Mouse (Mus musculus): ENCODE results near the gene 4933415A04Rik.

GRCm38 (mm10) chr11:43626300-43626926, 39.6 kb downstream of the 4933415A04Rik start:
- TF ChIP-seq CTCF (IDR thresholded peaks at IDR 0.05; ENCODE audit: low read depth, low read length) = no peak
- no peak for TF ChIP-seq POLR2A (IDR thresholded peaks at IDR 0.05; ENCODE audit: borderline replicate concordance, low read depth, low read length)

All from bone marrow macrophage, adult 2 months (primary cell).